Mouse (Mus musculus): ENCODE data around the gene Slc15a5. TPM values are rescaled to one million over a fixed set of nuclear protein-coding genes. Genes with fewer than 3 reads are reported as not detected.

The Slc15a5 gene
- polyA plus RNA-seq, 1 experiment = not detected

GRCm38 (mm10) chr6:138037587-138037986, 42.1 kb downstream of the Slc15a5 start:
- Histone ChIP-seq H3K79me3 (ENCODE audit: low read depth) (no peaks in the 10 kb centered on the region), H3K79me2 (ENCODE audit: control insufficient read depth, insufficient read depth) (no peaks in the 10 kb centered on the region), H3K36me3 (ENCODE audit: control insufficient read depth, insufficient read depth) (no peaks in the 10 kb centered on the region), H3K4me3 (ENCODE audit: insufficient read depth, poor library complexity, severe bottlenecking) (no peak overlapping the region), H3ac (ENCODE audit: control insufficient read depth, insufficient read length, low read depth) (no peak overlapping the region), H3K27me3 (ENCODE audit: control insufficient read depth, insufficient read depth, insufficient read length) (no peaks in the 10 kb centered on the region)
- TF ChIP-seq MYOG (IDR thresholded peaks at IDR 0.05; ENCODE audit: control insufficient read depth, extremely low read depth, insufficient read length) (no peak), USF1 (IDR thresholded peaks at IDR 0.05; ENCODE audit: low read depth) (no peak), CTCF (IDR thresholded peaks at IDR 0.05; ENCODE audit: control insufficient read depth, insufficient read depth, insufficient read length) (no peak), CEBPB (IDR thresholded peaks at IDR 0.05; ENCODE audit: low read depth) (no peak), MAX (IDR thresholded peaks at IDR 0.05) (no peak), FOSL1 (IDR thresholded peaks at IDR 0.05; ENCODE audit: insufficient read depth, low read length, poor library complexity, severe bottlenecking) (no peak), MYOD1 (IDR thresholded peaks at IDR 0.05; ENCODE audit: control insufficient read depth, insufficient read length, low read depth) (no peak)

DNA sequence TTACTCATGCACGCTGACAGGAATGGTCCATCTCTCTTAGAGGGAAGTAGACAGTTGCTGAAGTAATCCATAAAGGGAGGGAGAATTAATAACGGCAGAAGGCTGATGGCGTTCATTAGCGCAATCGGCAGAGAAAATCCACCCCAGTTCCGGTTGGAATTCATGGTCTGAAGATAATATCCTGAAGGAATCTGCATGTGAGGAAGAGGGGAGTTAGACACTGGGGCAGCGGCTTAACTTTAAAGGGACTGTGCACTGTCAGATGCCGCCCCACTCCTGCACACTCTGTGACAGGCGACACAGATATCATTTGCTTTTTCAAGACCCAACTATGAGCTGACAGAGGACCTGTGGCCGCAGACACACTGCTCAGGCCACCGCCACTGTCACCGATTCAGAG, 42.8 kb downstream of the Slc15a5 start:
- no peak for TF ChIP-seq MYOG (IDR thresholded peaks at IDR 0.05; ENCODE audit: control insufficient read depth, extremely low read depth, insufficient read length)
- no peak for TF ChIP-seq CTCF (IDR thresholded peaks at IDR 0.05; ENCODE audit: control insufficient read depth, insufficient read depth, insufficient read length)
- TF ChIP-seq CEBPB (IDR thresholded peaks at IDR 0.05; ENCODE audit: low read depth) = no peak
- TF ChIP-seq MYOD1 (IDR thresholded peaks at IDR 0.05; ENCODE audit: control insufficient read depth, insufficient read length, low read depth) = no peak
- no peak for TF ChIP-seq MAX (IDR thresholded peaks at IDR 0.05)
- no peak for TF ChIP-seq USF1 (IDR thresholded peaks at IDR 0.05; ENCODE audit: low read depth)
- TF ChIP-seq FOSL1 (IDR thresholded peaks at IDR 0.05; ENCODE audit: insufficient read depth, low read length, poor library complexity, severe bottlenecking) = no peak
- no peaks in the 10 kb centered on the region for H3K79me2 ChIP-seq (ENCODE audit: control insufficient read depth, insufficient read depth)
- H3K4me3 ChIP-seq (ENCODE audit: insufficient read depth, poor library complexity, severe bottlenecking) = no peak overlapping the region
- H3K36me3 ChIP-seq (ENCODE audit: control insufficient read depth, insufficient read depth) = no peaks in the 10 kb centered on the region
- no peak overlapping the region for H3ac ChIP-seq (ENCODE audit: control insufficient read depth, insufficient read length, low read depth)
- no peaks in the 10 kb centered on the region for H3K27me3 ChIP-seq (ENCODE audit: control insufficient read depth, insufficient read depth, insufficient read length)
- H3K79me3 ChIP-seq (ENCODE audit: low read depth) = no peaks in the 10 kb centered on the region

GRCm38 (mm10) chr6:138016898-138017297, 62.8 kb downstream of the Slc15a5 start:
- no peaks in the 10 kb centered on the region for H3K36me3 ChIP-seq (ENCODE audit: control insufficient read depth, insufficient read depth)
- no peaks in the 10 kb centered on the region for H3K27me3 ChIP-seq (ENCODE audit: control insufficient read depth, insufficient read depth, insufficient read length)
- H3K4me3 ChIP-seq (ENCODE audit: insufficient read depth, poor library complexity, severe bottlenecking) = no peak overlapping the region
- no peaks in the 10 kb centered on the region for H3K79me3 ChIP-seq (ENCODE audit: low read depth)
- no peak for TF ChIP-seq CTCF (IDR thresholded peaks at IDR 0.05; ENCODE audit: control insufficient read depth, insufficient read depth, insufficient read length)
- no peak for TF ChIP-seq MYOG (IDR thresholded peaks at IDR 0.05; ENCODE audit: control insufficient read depth, extremely low read depth, insufficient read length)
- TF ChIP-seq USF1 (IDR thresholded peaks at IDR 0.05; ENCODE audit: low read depth) = no peak
- TF ChIP-seq FOSL1 (IDR thresholded peaks at IDR 0.05; ENCODE audit: insufficient read depth, low read length, poor library complexity, severe bottlenecking) = no peak
- no peak for TF ChIP-seq CEBPB (IDR thresholded peaks at IDR 0.05; ENCODE audit: low read depth)
- no peak for TF ChIP-seq MYOD1 (IDR thresholded peaks at IDR 0.05; ENCODE audit: control insufficient read depth, insufficient read length, low read depth)
- no peak for TF ChIP-seq MAX (IDR thresholded peaks at IDR 0.05)
- no peak overlapping the region for H3ac ChIP-seq (ENCODE audit: control insufficient read depth, insufficient read length, low read depth)
- H3K79me2 ChIP-seq (ENCODE audit: control insufficient read depth, insufficient read depth) = no peaks in the 10 kb centered on the region

- H3K36me3 ChIP-seq (ENCODE audit: control insufficient read depth, insufficient read depth) = no peaks in the 10 kb centered on the region
- no peak overlapping the region for H3K4me3 ChIP-seq (ENCODE audit: insufficient read depth, poor library complexity, severe bottlenecking)
- H3K27me3 ChIP-seq (ENCODE audit: control insufficient read depth, insufficient read depth, insufficient read length) = no peaks in the 10 kb centered on the region
- H3K79me3 ChIP-seq (ENCODE audit: low read depth) = no peaks in the 10 kb centered on the region
- TF ChIP-seq CEBPB (IDR thresholded peaks at IDR 0.05; ENCODE audit: low read depth) = no peak
- H3K79me2 ChIP-seq (ENCODE audit: control insufficient read depth, insufficient read depth) = no peaks in the 10 kb centered on the region
- H3ac ChIP-seq (ENCODE audit: control insufficient read depth, insufficient read length, low read depth) = no peak overlapping the region
These were observed 64.6 kb downstream of the Slc15a5 start for GRCm38 (mm10) chr6:138014976-138015674.

GRCm38 (mm10) chr6:138011955-138012354, 67.8 kb downstream of the Slc15a5 start:
- no peaks in the 10 kb centered on the region for H3K79me3 ChIP-seq (ENCODE audit: low read depth)
- H3K4me3 ChIP-seq (ENCODE audit: insufficient read depth, poor library complexity, severe bottlenecking) = no peak overlapping the region
- no peaks in the 10 kb centered on the region for H3K36me3 ChIP-seq (ENCODE audit: control insufficient read depth, insufficient read depth)
- H3ac ChIP-seq (ENCODE audit: control insufficient read depth, insufficient read length, low read depth) = no peak overlapping the region
- TF ChIP-seq MYOG (IDR thresholded peaks at IDR 0.05; ENCODE audit: control insufficient read depth, extremely low read depth, insufficient read length) (no peak), CTCF (IDR thresholded peaks at IDR 0.05; ENCODE audit: control insufficient read depth, insufficient read depth, insufficient read length) (no peak), MAX (IDR thresholded peaks at IDR 0.05) (no peak), CEBPB (IDR thresholded peaks at IDR 0.05; ENCODE audit: low read depth) (no peak), MYOD1 (IDR thresholded peaks at IDR 0.05; ENCODE audit: control insufficient read depth, insufficient read length, low read depth) (no peak), USF1 (IDR thresholded peaks at IDR 0.05; ENCODE audit: low read depth) (no peak), FOSL1 (IDR thresholded peaks at IDR 0.05; ENCODE audit: insufficient read depth, low read length, poor library complexity, severe bottlenecking) (no peak)
- no peaks in the 10 kb centered on the region for H3K79me2 ChIP-seq (ENCODE audit: control insufficient read depth, insufficient read depth)
- H3K27me3 ChIP-seq (ENCODE audit: control insufficient read depth, insufficient read depth, insufficient read length) = no peaks in the 10 kb centered on the region

GRCm38 (mm10) chr6:138007705-138008104, 72.0 kb downstream of the Slc15a5 start:
- H3K36me3 ChIP-seq (ENCODE audit: control insufficient read depth, insufficient read depth) = no peaks in the 10 kb centered on the region
- H3K27me3 ChIP-seq (ENCODE audit: control insufficient read depth, insufficient read depth, insufficient read length) = peaks cover 9% of the 10 kb centered on the region
- no peak overlapping the region for H3ac ChIP-seq (ENCODE audit: control insufficient read depth, insufficient read length, low read depth)
- H3K79me2 ChIP-seq (ENCODE audit: control insufficient read depth, insufficient read depth) = no peaks in the 10 kb centered on the region
- no peaks in the 10 kb centered on the region for H3K79me3 ChIP-seq (ENCODE audit: low read depth)
- H3K4me3 ChIP-seq (ENCODE audit: insufficient read depth, poor library complexity, severe bottlenecking) = no peak overlapping the region
- TF ChIP-seq FOSL1 (IDR thresholded peaks at IDR 0.05; ENCODE audit: insufficient read depth, low read length, poor library complexity, severe bottlenecking) (no peak), CTCF (IDR thresholded peaks at IDR 0.05; ENCODE audit: control insufficient read depth, insufficient read depth, insufficient read length) (no peak)
